Mouse (Mus musculus) left cerebral cortex, adult 8-10 months (tissue): ENCODE measurements around the gene Eya4. TPM values are rescaled to one million over a fixed set of nuclear protein-coding genes. Genes with fewer than 3 reads are reported as not detected.

Experiments used
- DNase-seq, 2 experiments: peaks; one replicate each; pipeline ENCODE4 v3.0.0; 2022; ENCODE audit warnings: low spot score in 2 of 2
- total RNA-seq, 4 experiments: library from RNA; stranded (reverse); gene quantifications; 2 replicates each; pipeline ENCODE4 v1.2.4; 2022

Gene Eya4
- total RNA-seq, 4 experiments from 2014 or later: 4.9 to 7.0 (median 6.1) TPM

- no peak for DNase-seq
These were observed 117.2 kb downstream of the Eya4 start for GRCm38 (mm10) chr10:23233425-23233824.

- no peak for DNase-seq
These were observed 119.7 kb downstream of the Eya4 start for GRCm38 (mm10) chr10:23230863-23231262.

GRCm38 (mm10) chr10:23223336-23223735 is 127.2 kb downstream of the Eya4 start:
- DNase-seq: no peak

GRCm38 (mm10) chr10:23220432-23220831 is 130.2 kb downstream of the Eya4 start:
- DNase-seq: no peak

GRCm38 (mm10) chr10:23216815-23217214 is 133.8 kb downstream of the Eya4 start:
- no peak for DNase-seq

GRCm38 (mm10) chr10:23211381-23211780 is 139.2 kb downstream of the Eya4 start:
- DNase-seq: no peak

GRCm38 (mm10) chr10:23203885-23204284 is 146.7 kb downstream of the Eya4 start:
- peak in 1 of 2 experiments; percentile 22 for DNase-seq

- DNase-seq: no peak
These were observed 147.3 kb downstream of the Eya4 start for GRCm38 (mm10) chr10:23203144-23203838.

GRCm38 (mm10) chr10:23202591-23202990 is 148.0 kb downstream of the Eya4 start:
- DNase-seq: no peak

GRCm38 (mm10) chr10:23198251-23198650 is 152.3 kb downstream of the Eya4 start:
- no peak for DNase-seq

- no peak for DNase-seq
These were observed 154.2 kb downstream of the Eya4 start for GRCm38 (mm10) chr10:23196336-23196735.

GRCm38 (mm10) chr10:23195337-23195736 is 155.2 kb downstream of the Eya4 start:
- DNase-seq: no peak

- no peak for DNase-seq
These were observed 160.8 kb downstream of the Eya4 start for GRCm38 (mm10) chr10:23189836-23190235.

- DNase-seq: no peak
These were observed 165.2 kb downstream of the Eya4 start for GRCm38 (mm10) chr10:23185391-23185790.

- no peak for DNase-seq
These were observed 168.8 kb downstream of the Eya4 start for GRCm38 (mm10) chr10:23181572-23182493.

- no peak for DNase-seq
These were observed 171.3 kb downstream of the Eya4 start for GRCm38 (mm10) chr10:23179285-23179684.

- no peak for DNase-seq
These were observed 173.1 kb downstream of the Eya4 start for GRCm38 (mm10) chr10:23177347-23178046.

GRCm38 (mm10) chr10:23176666-23177346 is 173.8 kb downstream of the Eya4 start:
- no peak for DNase-seq

- DNase-seq: no peak
These were observed 179.0 kb downstream of the Eya4 start for GRCm38 (mm10) chr10:23171541-23171940.

- DNase-seq: no peak
These were observed 185.4 kb downstream of the Eya4 start for GRCm38 (mm10) chr10:23165089-23165642.

GRCm38 (mm10) chr10:23159844-23160243 is 190.7 kb downstream of the Eya4 start:
- DNase-seq: no peak
